Mouse (Mus musculus): ENCODE data around the gene Schip1. TPM values are rescaled to one million over a fixed set of nuclear protein-coding genes. Genes with fewer than 3 reads are reported as not detected.

The Schip1 gene
- polyA plus RNA-seq, 1 experiment from 2014 or later, result 108 TPM

DNA sequence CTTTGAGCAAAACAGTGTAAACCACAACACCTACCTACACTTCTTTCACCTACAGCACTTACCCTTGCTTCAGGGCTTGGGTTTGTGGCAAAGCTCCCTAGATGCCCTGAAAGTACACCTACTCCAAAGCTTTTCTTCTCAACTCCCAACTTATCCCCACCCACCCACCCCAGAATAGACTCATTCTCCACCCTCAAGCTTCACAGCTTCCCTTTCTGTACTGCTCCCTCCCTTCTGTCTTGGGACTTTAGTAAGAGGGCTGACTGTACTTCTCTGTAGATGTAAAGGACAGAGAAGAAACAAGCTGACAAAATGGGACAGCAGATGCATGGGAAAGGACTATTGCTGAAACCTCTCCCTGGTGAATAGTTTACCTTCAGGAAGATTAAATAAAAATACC is 303.4 kb downstream of the Schip1 start:
- H3K9me3 ChIP-seq, result no peaks in the 10 kb centered on the region
- no peak overlapping the region for H3K4me3 ChIP-seq
- no peak for ATAC-seq (ENCODE audit: low FRiP score, low read depth)
- no peaks in the 10 kb centered on the region for H3K36me3 ChIP-seq
- H3K4me2 ChIP-seq (replicated peaks), result no peak overlapping the region
- no peak overlapping the region for H3K9ac ChIP-seq (replicated peaks)
- H3K4me1 ChIP-seq, result no peaks in the 10 kb centered on the region
- no peaks in the 10 kb centered on the region for H3K27me3 ChIP-seq
- no peak overlapping the region for H3K27ac ChIP-seq (replicated peaks)

DNA sequence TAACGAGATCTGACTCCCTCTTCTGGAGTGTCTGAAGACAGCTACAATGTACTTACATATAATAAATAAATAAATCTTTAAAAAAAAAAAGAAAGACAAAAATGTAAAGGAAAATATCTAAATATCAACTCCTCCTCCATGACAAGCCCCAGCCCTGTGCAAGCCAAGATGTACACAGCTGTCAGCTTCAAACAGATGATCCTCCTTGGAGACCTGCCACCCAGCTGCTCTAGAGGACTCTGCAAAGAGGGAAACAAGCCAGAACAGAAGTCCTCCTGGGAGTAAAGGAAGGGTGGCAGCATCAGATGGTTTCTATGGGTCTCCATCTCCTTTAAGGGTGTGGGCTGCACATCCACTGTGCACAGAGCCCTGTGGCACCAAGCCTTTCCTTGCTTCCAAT is 308.3 kb downstream of the Schip1 start:
- no peak overlapping the region for H3K4me3 ChIP-seq
- no peak overlapping the region for H3K27ac ChIP-seq (replicated peaks)
- no peak overlapping the region for H3K4me2 ChIP-seq (replicated peaks)
- H3K36me3 ChIP-seq, result no peaks in the 10 kb centered on the region
- ATAC-seq (ENCODE audit: low FRiP score, low read depth), result no peak
- no peaks in the 10 kb centered on the region for H3K27me3 ChIP-seq
- peaks cover 8% of the 10 kb centered on the region; the same call in 1 of the 2 replicates for H3K4me1 ChIP-seq
- H3K9ac ChIP-seq (replicated peaks), result no peak overlapping the region
- no peaks in the 10 kb centered on the region for H3K9me3 ChIP-seq
- WGBS, result 50% methylated on average over 1 of the region's 1 CpGs

DNA sequence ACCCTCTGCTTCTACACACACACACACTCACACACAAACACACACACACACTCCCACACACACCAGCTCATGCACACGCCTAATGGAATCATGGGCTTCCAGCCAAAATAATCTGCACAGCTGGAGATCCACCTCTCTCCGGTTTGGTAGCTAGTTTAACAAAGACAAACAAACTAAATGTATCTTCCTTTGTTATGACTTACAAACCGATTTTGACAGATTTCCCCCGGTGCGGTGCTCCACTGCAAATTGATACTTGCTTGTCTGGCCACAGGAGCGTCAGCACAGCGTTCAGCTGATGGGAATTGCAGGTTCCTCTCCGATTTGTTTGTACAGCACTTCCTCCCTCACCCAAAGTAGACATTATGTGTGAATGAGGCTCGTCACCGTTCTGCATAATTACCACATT is 310.5 kb downstream of the Schip1 start:
- no peak for ATAC-seq (ENCODE audit: low FRiP score, low read depth)
- Histone ChIP-seq H3K27ac (replicated peaks) (no peak overlapping the region), H3K9me3 (no peaks in the 10 kb centered on the region), H3K27me3 (no peaks in the 10 kb centered on the region), H3K9ac (replicated peaks) (no peak overlapping the region), H3K4me2 (replicated peaks) (no peak overlapping the region), H3K4me1 (peaks cover 8% of the 10 kb centered on the region; the same call in 1 of the 2 replicates), H3K36me3 (no peaks in the 10 kb centered on the region), H3K4me3 (no peak overlapping the region)
- 66% methylated on average over 10 of the region's 10 CpGs for WGBS

DNA sequence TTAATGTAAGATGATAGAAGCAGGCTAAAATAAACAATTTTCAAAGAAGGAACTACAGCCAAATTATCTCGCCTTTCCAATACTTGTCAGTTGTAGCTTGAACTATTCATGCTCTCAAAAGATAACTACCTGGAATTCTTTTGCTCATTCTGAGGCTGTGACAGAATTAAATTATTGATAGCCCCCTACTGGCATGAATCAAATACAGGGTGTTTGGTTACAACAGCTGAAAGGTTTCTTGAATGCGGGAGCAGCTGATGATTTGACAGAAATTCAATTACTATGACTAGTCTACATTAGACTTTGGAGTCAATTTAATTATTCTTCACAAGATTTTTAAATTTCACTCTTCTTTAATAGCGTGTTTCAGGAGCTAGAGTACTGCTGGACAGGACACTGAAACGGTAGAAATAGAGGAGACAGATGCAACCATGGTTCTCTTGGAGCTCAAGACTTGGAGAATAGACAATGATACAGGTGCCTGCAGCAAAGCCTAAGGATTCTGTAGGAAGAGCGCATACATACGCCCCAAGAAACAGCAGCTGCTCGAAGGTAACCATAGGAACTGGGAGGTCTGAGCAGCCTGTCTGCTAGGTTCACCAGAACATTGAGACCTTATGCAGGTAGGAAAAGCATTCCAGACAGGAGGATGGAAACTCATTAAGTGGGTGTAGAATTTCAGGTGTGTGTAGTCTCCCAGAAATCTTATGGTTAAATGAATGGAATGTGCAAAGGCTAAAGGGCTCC is 313.0 kb downstream of the Schip1 start:
- H3K9me3 ChIP-seq, result no peaks in the 10 kb centered on the region
- H3K27ac ChIP-seq (replicated peaks), result no peak overlapping the region
- H3K4me2 ChIP-seq (replicated peaks), result no peak overlapping the region
- H3K36me3 ChIP-seq, result no peaks in the 10 kb centered on the region
- no peak overlapping the region for H3K9ac ChIP-seq (replicated peaks)
- WGBS, result 82% methylated on average over 7 of the region's 7 CpGs
- peaks cover 8% of the 10 kb centered on the region; the same call in 1 of the 2 replicates for H3K4me1 ChIP-seq
- no peaks in the 10 kb centered on the region for H3K27me3 ChIP-seq
- ATAC-seq (ENCODE audit: low FRiP score, low read depth), result no peak
- H3K4me3 ChIP-seq, result no peak overlapping the region

DNA sequence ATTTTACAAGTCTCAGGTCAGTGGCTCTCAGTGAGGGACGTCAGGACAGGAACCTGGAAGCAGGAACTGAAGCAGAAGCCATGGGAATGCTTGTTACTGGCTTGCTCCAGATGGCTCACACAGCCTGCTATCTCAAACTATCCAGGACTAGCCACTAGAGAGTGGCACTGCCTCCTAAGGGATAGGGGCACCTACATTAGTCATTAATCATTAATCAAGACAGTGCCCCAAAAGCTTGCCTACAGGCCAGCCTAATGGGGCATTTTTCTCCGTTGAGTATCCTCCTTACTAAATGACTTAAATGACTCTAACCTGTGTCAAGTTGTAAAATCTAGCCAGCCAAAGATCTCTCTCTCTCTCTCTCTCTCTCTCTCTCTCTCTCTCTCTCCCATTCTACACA is 314.2 kb downstream of the Schip1 start:
- WGBS, result 86% methylated on average over 2 of the region's 2 CpGs

DNA sequence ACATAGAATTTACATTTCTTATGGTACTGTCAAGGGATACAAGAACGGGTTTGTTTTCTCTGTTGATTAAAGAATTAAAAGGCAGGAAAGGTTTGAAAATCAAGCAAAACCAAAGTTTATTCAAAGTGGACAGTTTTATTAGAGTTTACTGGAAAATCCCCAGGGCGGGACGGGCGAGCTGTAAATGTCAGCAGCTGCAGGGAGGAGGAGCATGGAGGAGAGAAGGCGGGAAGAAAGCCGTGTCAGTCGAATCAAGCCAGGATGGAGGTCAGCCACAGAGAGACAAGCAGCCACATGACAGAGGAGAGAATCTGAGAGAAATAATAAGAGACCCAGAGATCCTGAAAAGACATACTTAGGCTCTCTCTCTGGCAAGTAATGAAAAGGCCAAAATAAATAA is 314.6 kb downstream of the Schip1 start:
- H3K4me3 ChIP-seq, result no peak overlapping the region
- no peak overlapping the region for H3K9ac ChIP-seq (replicated peaks)
- H3K9me3 ChIP-seq, result no peaks in the 10 kb centered on the region
- no peaks in the 10 kb centered on the region for H3K36me3 ChIP-seq
- H3K4me2 ChIP-seq (replicated peaks), result no peak overlapping the region
- no peaks in the 10 kb centered on the region for H3K27me3 ChIP-seq
- no peak overlapping the region for H3K27ac ChIP-seq (replicated peaks)
- peaks cover 8% of the 10 kb centered on the region; the same call in 1 of the 2 replicates for H3K4me1 ChIP-seq
- no peak for ATAC-seq (ENCODE audit: low FRiP score, low read depth)
- whole genome bisulfite sequencing, result 64% methylated on average over 7 of the region's 7 CpGs

More for the DNA sequence above, 314.2 kb downstream of the Schip1 start:
- Histone ChIP-seq H3K9me3 (no peaks in the 10 kb centered on the region), H3K4me3 (no peak overlapping the region), H3K4me2 (replicated peaks) (no peak overlapping the region), H3K9ac (replicated peaks) (no peak overlapping the region), H3K27ac (replicated peaks) (no peak overlapping the region), H3K4me1 (peaks cover 8% of the 10 kb centered on the region; the same call in 1 of the 2 replicates), H3K36me3 (no peaks in the 10 kb centered on the region), H3K27me3 (no peaks in the 10 kb centered on the region)
- no peak for ATAC-seq (ENCODE audit: low FRiP score, low read depth)

DNA sequence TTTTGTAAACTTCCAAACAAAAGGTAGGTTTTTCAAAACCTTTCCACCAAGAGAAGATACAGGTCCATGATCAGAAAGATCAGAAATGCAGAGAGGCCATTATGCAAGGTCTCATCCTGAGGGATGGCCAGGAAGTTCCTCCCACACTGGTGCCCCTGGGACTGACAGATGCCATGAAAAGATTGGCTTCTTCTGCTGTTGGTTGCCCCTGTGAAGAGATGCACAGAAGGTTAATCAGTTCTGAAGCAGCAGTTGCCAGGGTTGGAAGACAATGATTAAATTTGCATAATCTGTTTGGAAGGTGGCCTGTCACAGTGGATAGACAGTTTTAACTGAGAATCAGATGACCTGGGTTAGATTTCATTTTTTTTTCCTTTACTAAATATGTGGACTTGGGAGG is 319.1 kb downstream of the Schip1 start:
- no peak overlapping the region for H3K4me3 ChIP-seq
- no peak overlapping the region for H3K4me2 ChIP-seq (replicated peaks)
- no peak overlapping the region for H3K27ac ChIP-seq (replicated peaks)
- no peaks in the 10 kb centered on the region for H3K36me3 ChIP-seq
- H3K27me3 ChIP-seq, result no peaks in the 10 kb centered on the region
- no peak for ATAC-seq (ENCODE audit: low FRiP score, low read depth)
- no peaks in the 10 kb centered on the region for H3K9me3 ChIP-seq
- H3K9ac ChIP-seq (replicated peaks), result no peak overlapping the region
- no peaks in the 10 kb centered on the region for H3K4me1 ChIP-seq

DNA sequence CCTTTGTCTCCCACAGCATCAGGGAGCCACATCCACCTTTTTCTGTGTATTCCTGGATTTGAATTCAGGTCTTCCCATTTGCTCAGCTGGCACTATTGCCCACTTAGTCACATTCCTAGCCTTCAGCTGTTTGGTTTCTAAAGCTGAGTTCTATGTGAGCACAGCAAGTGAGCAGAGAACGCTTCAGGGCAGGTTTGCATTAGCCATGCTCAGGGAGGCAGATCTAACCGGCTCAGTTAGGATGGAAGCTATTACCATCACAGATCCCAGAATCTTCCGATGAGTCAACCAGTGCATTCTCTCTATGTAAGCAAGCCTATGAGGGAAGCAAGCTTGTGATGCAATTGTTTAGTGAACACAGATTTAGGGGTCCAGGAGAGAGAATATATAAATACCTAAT is 320.9 kb downstream of the Schip1 start:
- H3K27me3 ChIP-seq, result no peaks in the 10 kb centered on the region
- no peak overlapping the region for H3K4me2 ChIP-seq (replicated peaks)
- no peak overlapping the region for H3K4me3 ChIP-seq
- no peak overlapping the region for H3K27ac ChIP-seq (replicated peaks)
- WGBS, result 77% methylated on average over 3 of the region's 3 CpGs
- H3K9ac ChIP-seq (replicated peaks), result no peak overlapping the region
- ATAC-seq (ENCODE audit: low FRiP score, low read depth), result no peak
- H3K36me3 ChIP-seq, result no peaks in the 10 kb centered on the region
- no peaks in the 10 kb centered on the region for H3K4me1 ChIP-seq
- no peaks in the 10 kb centered on the region for H3K9me3 ChIP-seq

DNA sequence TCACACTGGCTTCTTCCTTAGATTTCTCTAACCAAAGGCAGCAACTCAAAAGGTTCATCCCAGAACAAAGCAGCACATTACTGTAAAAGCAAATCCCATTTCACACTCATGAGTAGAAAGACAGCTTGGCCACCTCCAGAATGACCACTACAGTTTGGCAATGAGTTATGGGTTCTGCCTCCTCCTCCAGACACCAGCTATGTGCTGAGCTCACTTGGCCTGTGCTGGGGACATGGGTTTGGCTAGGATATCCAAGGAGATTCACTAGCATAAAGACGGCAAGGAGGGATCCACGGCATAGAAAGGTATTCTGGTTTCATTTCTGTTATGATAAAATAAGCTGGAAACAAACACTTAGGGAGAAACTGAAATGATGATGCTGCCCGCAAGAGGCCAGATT is 323.4 kb downstream of the Schip1 start:
- Histone ChIP-seq H3K9ac (replicated peaks) (no peak overlapping the region), H3K4me2 (replicated peaks) (no peak overlapping the region), H3K27ac (replicated peaks) (no peak overlapping the region), H3K27me3 (no peaks in the 10 kb centered on the region), H3K36me3 (no peaks in the 10 kb centered on the region), H3K9me3 (no peaks in the 10 kb centered on the region), H3K4me3 (no peak overlapping the region), H3K4me1 (no peaks in the 10 kb centered on the region)
- 94% methylated on average over 3 of the region's 3 CpGs for WGBS
- ATAC-seq (ENCODE audit: low FRiP score, low read depth), result no peak

DNA sequence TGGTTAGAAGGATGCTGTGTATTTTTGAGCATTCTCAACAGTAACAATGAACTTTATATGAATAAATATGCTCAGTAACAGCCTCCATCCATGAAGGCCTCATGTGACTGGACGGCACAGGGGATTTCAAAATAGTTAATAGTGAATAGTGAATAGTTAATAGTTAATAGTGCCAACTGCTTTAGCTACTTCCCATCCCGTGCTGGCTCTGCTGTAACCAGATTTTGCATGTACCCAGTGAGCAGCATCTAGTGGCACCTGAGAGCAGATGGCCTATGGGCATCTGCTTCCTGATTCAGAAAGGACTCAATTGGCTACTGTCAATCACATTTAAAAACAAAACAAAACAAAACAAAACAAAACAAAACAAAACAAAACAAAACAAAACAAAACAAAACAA is 329.0 kb downstream of the Schip1 start:
- 80% methylated on average over 2 of the region's 2 CpGs for WGBS
- no peak overlapping the region for H3K4me2 ChIP-seq (replicated peaks)
- ATAC-seq (ENCODE audit: low FRiP score, low read depth), result no peak

DNA sequence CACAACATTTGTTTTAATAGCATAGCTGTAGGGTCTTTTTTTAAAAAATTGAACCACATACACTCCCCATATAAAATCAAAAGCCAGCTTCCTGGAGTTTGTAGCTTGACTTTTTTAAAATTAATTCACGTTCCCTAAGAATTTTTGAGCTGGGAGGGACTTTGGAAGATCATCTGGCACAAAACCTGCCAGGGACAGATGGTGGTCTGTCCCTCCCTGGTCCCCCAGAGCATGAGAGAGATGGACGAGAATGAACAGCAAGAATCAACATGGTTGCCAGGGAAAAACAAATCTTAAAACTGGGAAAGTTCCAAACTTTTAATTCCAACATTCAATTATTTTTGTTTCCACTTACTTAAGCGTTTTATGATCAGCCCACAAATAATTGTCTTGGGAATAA is 334.1 kb downstream of the Schip1 start:
- H3K4me1 ChIP-seq, result 0 out of 2 replicates have a peak, but pooled peaks cover 5% of the 10 kb centered on the region
- no peaks in the 10 kb centered on the region for H3K27me3 ChIP-seq
- H3K9me3 ChIP-seq, result no peaks in the 10 kb centered on the region
- no peak overlapping the region for H3K27ac ChIP-seq (replicated peaks)
- no peak for ATAC-seq (ENCODE audit: low FRiP score, low read depth)
- WGBS, result 82% methylated on average over 3 of the region's 3 CpGs
- no peak overlapping the region for H3K4me3 ChIP-seq
- H3K36me3 ChIP-seq, result no peaks in the 10 kb centered on the region
- no peak overlapping the region for H3K4me2 ChIP-seq (replicated peaks)
- H3K9ac ChIP-seq (replicated peaks), result no peak overlapping the region

More for the DNA sequence above, 329.0 kb downstream of the Schip1 start:
- Histone ChIP-seq H3K36me3 (no peaks in the 10 kb centered on the region), H3K27ac (replicated peaks) (no peak overlapping the region), H3K4me3 (no peak overlapping the region), H3K4me1 (no peaks in the 10 kb centered on the region), H3K27me3 (no peaks in the 10 kb centered on the region), H3K9ac (replicated peaks) (no peak overlapping the region), H3K9me3 (no peaks in the 10 kb centered on the region)

DNA sequence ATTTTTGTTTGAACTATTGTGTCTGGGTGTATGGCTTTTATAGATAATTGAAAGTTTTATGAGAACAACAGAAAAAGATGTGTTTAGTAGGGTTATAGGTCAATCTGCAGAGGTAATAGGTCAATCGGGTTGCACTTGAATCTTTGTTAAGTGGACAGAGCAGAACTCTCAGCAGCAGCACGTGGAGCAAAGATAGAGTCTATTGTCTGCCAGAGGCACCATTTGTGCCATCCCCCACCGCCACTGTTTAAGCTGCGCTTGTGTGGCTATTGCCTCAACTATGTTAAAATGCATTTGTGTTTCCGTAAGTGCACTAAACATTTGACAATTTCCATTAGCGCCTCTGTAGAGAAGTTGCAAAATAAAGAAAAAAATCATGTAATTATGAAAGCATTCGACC is 335.5 kb downstream of the Schip1 start:
- H3K4me1 ChIP-seq, result peaks cover 9% of the 10 kb centered on the region; the same call in 1 of the 2 replicates
- no peaks in the 10 kb centered on the region for H3K36me3 ChIP-seq
- no peak for ATAC-seq (ENCODE audit: low FRiP score, low read depth)
- H3K27ac ChIP-seq (replicated peaks), result no peak overlapping the region
- H3K27me3 ChIP-seq, result no peaks in the 10 kb centered on the region
- 59% methylated on average over 7 of the region's 7 CpGs for WGBS
- no peak overlapping the region for H3K9ac ChIP-seq (replicated peaks)
- H3K4me3 ChIP-seq, result no peak overlapping the region
- no peak overlapping the region for H3K4me2 ChIP-seq (replicated peaks)
- no peaks in the 10 kb centered on the region for H3K9me3 ChIP-seq

DNA sequence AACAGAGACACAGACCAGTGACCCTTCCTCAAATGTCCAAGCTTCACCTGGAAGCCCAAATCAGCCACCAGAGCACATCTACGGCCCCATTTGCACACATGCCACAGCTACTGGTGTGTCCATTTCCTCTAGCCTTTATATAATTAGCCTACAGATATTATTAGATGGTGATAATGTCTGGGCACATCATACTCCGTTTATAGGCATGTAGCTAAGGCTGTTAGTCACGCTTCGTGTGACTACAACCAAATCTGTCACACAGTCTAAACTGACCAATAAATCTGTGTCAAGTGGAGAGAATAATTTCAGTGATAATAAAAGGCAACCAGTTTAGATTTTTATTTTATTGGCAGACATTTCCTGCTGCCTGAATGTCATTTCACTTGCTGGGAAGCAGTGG is 338.7 kb downstream of the Schip1 start:
- no peak overlapping the region for H3K9ac ChIP-seq (replicated peaks)
- H3K27me3 ChIP-seq, result no peaks in the 10 kb centered on the region
- ATAC-seq (ENCODE audit: low FRiP score, low read depth), result no peak
- H3K9me3 ChIP-seq, result no peaks in the 10 kb centered on the region
- H3K4me2 ChIP-seq (replicated peaks), result no peak overlapping the region
- 75% methylated on average over 4 of the region's 4 CpGs for WGBS
- H3K4me1 ChIP-seq, result peaks cover 14% of the 10 kb centered on the region
- no peak overlapping the region for H3K4me3 ChIP-seq
- no peak overlapping the region for H3K27ac ChIP-seq (replicated peaks)
- H3K36me3 ChIP-seq, result no peaks in the 10 kb centered on the region
